8 mouse cellular contexts compared by ENCODE assay signal in genomic region chr5:150263162-150263561, GRCm38 (mm10).
DNase-seq lines count a peak whose midpoint lies in the region; ATAC-seq and TF ChIP-seq lines count a peak whose summit lies in the region.

No protein-coding gene starts in this region.

- ATAC-seq in heart, postnatal 0 days (ENCODE audit: insufficient read depth, low read depth) = no peak

- no peaks in the 10 kb centered on the region for H3K36me3 ChIP-seq in heart, postnatal 0 days (replicated peaks; ENCODE audit: control insufficient read depth, insufficient read depth, low read length)
- no peaks in the 10 kb centered on the region for H3K36me3 ChIP-seq in small intestine, adult 2 months (ENCODE audit: control insufficient read depth, insufficient read depth, low read length)

- no peak overlapping the region for H3K4me3 ChIP-seq in heart, postnatal 0 days (ENCODE audit: low read depth, low read length)
- H3K4me3 ChIP-seq in small intestine, adult 2 months (ENCODE audit: low read depth, low read length) = no peak overlapping the region

- peak overlapping the region; percentile 22; the same call in 1 of the 2 replicates for H3K27ac ChIP-seq in heart, postnatal 0 days (ENCODE audit: low read depth)
- H3K27ac ChIP-seq in small intestine, adult 2 months (ENCODE audit: insufficient read depth, low read depth, low read length) = peak overlapping the region; percentile 80

- no peak overlapping the region for H3K4me2 ChIP-seq in heart, postnatal 0 days (ENCODE audit: low read depth, low read length)

- H3K27me3 ChIP-seq in heart, postnatal 0 days (ENCODE audit: control insufficient read depth, insufficient read depth, low read length) = no peaks in the 10 kb centered on the region
- no peaks in the 10 kb centered on the region for H3K27me3 ChIP-seq in small intestine, adult 2 months (ENCODE audit: control insufficient read depth, insufficient read depth, low read length)

- 0 out of 2 replicates have a peak, but pooled peaks cover under 1% of the 10 kb centered on the region for H3K9me3 ChIP-seq in heart, postnatal 0 days (replicated peaks; ENCODE audit: control insufficient read depth, low read length)

- TF ChIP-seq CTCF in heart, postnatal 0 days (IDR thresholded peaks at IDR 0.05; ENCODE audit: low read depth) = no peak
- TF ChIP-seq CTCF in small intestine, adult 2 months (IDR thresholded peaks at IDR 0.05; ENCODE audit: extremely low read depth, insufficient read length, insufficient replicate concordance, low read depth, low read length) = no peak

- H3K4me1 ChIP-seq in heart, postnatal 0 days (ENCODE audit: control insufficient read depth, insufficient read depth) = peaks cover 14% of the 10 kb centered on the region
- peaks cover 12% of the 10 kb centered on the region for H3K4me1 ChIP-seq in small intestine, adult 2 months (ENCODE audit: control insufficient read depth, insufficient read depth, insufficient read length, low read length)

- peak; percentile 17 for DNase-seq in gastrocnemius, adult 18-20 months (ENCODE audit: low spot score)
- DNase-seq in gastrocnemius, postnatal 25 days = no peak
- peak; percentile 19 for DNase-seq in lung, postnatal 14 days
- DNase-seq in lung, postnatal 36 days = no peak
- no peak for DNase-seq in heart, postnatal 0 days (ENCODE audit: low spot score)
- no peak for DNase-seq in left cerebral cortex, postnatal 25 days (ENCODE audit: low spot score in 2 of 2)
- DNase-seq in frontal cortex, postnatal 25 days (ENCODE audit: low spot score in 2 of 2) = no peak

- 61% methylated on average over 12 of the region's 12 CpGs for WGBS in heart, postnatal 0 days
- 62% methylated on average over 12 of the region's 12 CpGs for WGBS in small intestine, adult 2 months

- no peak for TF ChIP-seq EP300 in heart, postnatal 0 days (IDR thresholded peaks at IDR 0.05; ENCODE audit: low read depth)

- no peak overlapping the region for H3K9ac ChIP-seq in heart, postnatal 0 days (replicated peaks; ENCODE audit: low read depth, low read length)

- TF ChIP-seq POLR2A in small intestine, adult 2 months (IDR thresholded peaks at IDR 0.05; ENCODE audit: low read depth, low read length) = no peak

- intact Hi-C loops in left cerebral cortex, postnatal 25 days (cut with DNase I) = loop anchor here (5.0 kb wide), 1 partner anchor 84 kb away; no protein-coding TSS in a partner anchor

Comparison
In these comparisons a context has a peak if more than half of its experiments do, and no peak if none do; other contexts are left out.
1. DNase-seq: peak in gastrocnemius, adult 18-20 months (single experiment) and lung, postnatal 14 days (single experiment); none in gastrocnemius, postnatal 25 days (single experiment), lung, postnatal 36 days (single experiment), heart, postnatal 0 days (single experiment), left cerebral cortex, postnatal 25 days (0 of 2) and frontal cortex, postnatal 25 days (0 of 2).